Mouse (Mus musculus) MEL (cell line): ENCODE results near the gene Gsg1l.

ENCODE experiments used
- CHD2 ChIP-seq: IDR thresholded peaks from 2 replicates; pipeline ENCODE4 v1.6.1; 2011; ENCODE audit warnings: low read length, improper control_type of control experiment
- CTCF ChIP-seq, 3 experiments: IDR thresholded peaks in 2 of 3; conservative IDR thresholded peaks in 1 of 3; 2 replicates each; pipeline ENCODE4 v1.5.1; 2011 to 2012; ENCODE audit warnings: low read length in 3 of 3, low read depth in 2 of 3, mild to moderate bottlenecking in 2 of 3, improper control_type of control experiment in 1 of 3, inconsistent platforms in 1 of 3, mixed read lengths in 1 of 3, moderate library complexity in 1 of 3; ENCODE audit not compliant: control insufficient read depth in 1 of 3, insufficient read depth in 1 of 3, poor library complexity in 1 of 3, severe bottlenecking in 1 of 3
- GABPA ChIP-seq: IDR thresholded peaks from 2 replicates; pipeline ENCODE4 v1.6.1; 2012; ENCODE audit warnings: low read depth, mild to moderate bottlenecking, inconsistent platforms, low read length, improper control_type of control experiment, moderate library complexity
- KAT2A ChIP-seq: conservative IDR thresholded peaks from 2 replicates; pipeline ENCODE4 v1.6.1; 2012; ENCODE audit warnings: low read depth, low read length, improper control_type of control experiment, inconsistent platforms
- POLR2A ChIP-seq, 2 experiments: IDR thresholded peaks; 2 replicates each; pipeline ENCODE4 v1.6.1; 2011 to 2012; ENCODE audit warnings: low read length in 2 of 2, mild to moderate bottlenecking in 2 of 2, control low read depth in 1 of 2, improper control_type of control experiment in 1 of 2, low read depth in 1 of 2, moderate library complexity in 1 of 2; ENCODE audit not compliant: control insufficient read depth in 1 of 2, insufficient read depth in 1 of 2, poor library complexity in 1 of 2
- TAL1 ChIP-seq: IDR thresholded peaks from 2 replicates; pipeline ENCODE4 v1.6.1; 2012; ENCODE audit warnings: mild to moderate bottlenecking, inconsistent platforms, low read length, moderate library complexity, mixed read lengths
- TCF12 ChIP-seq: IDR thresholded peaks from 2 replicates; pipeline ENCODE4 v1.6.1; 2014; ENCODE audit warnings: low read depth, mild to moderate bottlenecking, inconsistent platforms, low read length, improper control_type of control experiment, moderate library complexity
- USF1 ChIP-seq: IDR thresholded peaks from 2 replicates; pipeline ENCODE4 v1.6.1; 2014; ENCODE audit warnings: low read depth, mild to moderate bottlenecking, inconsistent platforms, low read length, improper control_type of control experiment, moderate library complexity
- ZKSCAN1 ChIP-seq: IDR thresholded peaks from 2 replicates; pipeline ENCODE4 v1.6.1; 2012; ENCODE audit warnings: low read depth, mild to moderate bottlenecking, inconsistent platforms, low read length, improper control_type of control experiment, moderate library complexity

- TF ChIP-seq CTCF (IDR thresholded peaks at IDR 0.05 in 2 of 3, conservative IDR thresholded peaks at IDR 0.05 in 1 of 3; ENCODE audit: control insufficient read depth in 1 of 3, insufficient read depth in 1 of 3, low read depth in 2 of 3, low read length in 3 of 3, poor library complexity in 1 of 3, severe bottlenecking in 1 of 3), result no peak
- no peak for TF ChIP-seq POLR2A (IDR thresholded peaks at IDR 0.05; ENCODE audit: control insufficient read depth in 1 of 2, insufficient read depth in 1 of 2, low read depth in 1 of 2, low read length in 2 of 2, poor library complexity in 1 of 2)
- TF ChIP-seq GABPA, result no peak
- no peak for TF ChIP-seq TAL1
- TF ChIP-seq USF1, result no peak
- no peak for TF ChIP-seq TCF12
- no peak for TF ChIP-seq KAT2A
- no peak for TF ChIP-seq CHD2
- TF ChIP-seq ZKSCAN1, result no peak
Observed at GRCm38 (mm10) chr7:126027410-126027809, 54.8 kb downstream of the Gsg1l start.
